In genomic region chr5:103816718-103817117, GRCm38 (mm10) we compare ENCODE assay signal across 23 mouse cellular contexts.
DNase-seq lines count a peak whose midpoint lies in the region; ATAC-seq and TF ChIP-seq lines count a peak whose summit lies in the region.
"Had no signal": no experiment of that assay in that cellular context is flagged by ENCODE, and none has a peak within 500 bp of the region (broad histone marks: within the 10 kb centered on the region; RNA-seq: fewer than 3 reads in every experiment).

No protein-coding gene starts in this region.

- TF ChIP-seq CTCF in gastrocnemius, adult 2 months (IDR thresholded peaks at IDR 0.05): no peak
- TF ChIP-seq CTCF in Patski (IDR thresholded peaks at IDR 0.05): no peak

- intact Hi-C loops in gastrocnemius, adult 2 months (cut with DNase I): loop anchor here (1.0 to 10.0 kb wide), 3 partner anchors 36 to 136 kb away; no protein-coding TSS in a partner anchor

- ATAC-seq in Patski: peak; percentile 74
- ATAC-seq: activated CD4-positive, CD25-positive, alpha-beta regulatory T cell, adult 4 months; forebrain, embryonic 14.5 days; forebrain, embryonic 16.5 days had no signal

- in situ Hi-C loops in Patski (cut with MboI; ENCODE audit: low pct_unique_long_range_greater_than_20kb): no loop called here

- POLR2A ChIA-PET in Patski (lab: Charles Lee): interaction anchor here (0.5 to 1.1 kb wide), 2 partner anchors 38 to 81 kb away, joined by 3 to 6 read pairs; no protein-coding TSS in a partner anchor

- no peak overlapping the region for H3K4me3 ChIP-seq in gastrocnemius, adult 2 months
- H3K4me3 ChIP-seq: embryonic facial prominence, embryonic 13.5 days; embryonic facial prominence, embryonic 15.5 days; erythroblast, embryonic 14.5 days; forebrain, embryonic 10.5 days; forebrain, embryonic 12.5 days had no signal

- no peak for DNase-seq in gastrocnemius, adult 2 months
- DNase-seq in gastrocnemius, adult 8-10 months (ENCODE audit: low spot score in 2 of 2): no peak
- peak; percentile 25 for DNase-seq in 3T3-L1 (ENCODE audit: low read depth, low spot score)
- DNase-seq in Patski (ENCODE audit: low read depth, low spot score): peak; percentile 56
- no peak for DNase-seq in cerebellum, postnatal 10 days
- DNase-seq: adrenal gland, adult 8-10 months; adrenal gland, postnatal 14 days; adrenal gland, postnatal 36 days; cerebellum, adult 11-12 months; cerebellum, adult 2 months; cerebellum, adult 9-10 months; cerebellum, postnatal 14 days; cerebellum, postnatal 36 days; embryo, embryonic 11 days had no signal

- H3K27ac ChIP-seq in gastrocnemius, adult 2 months: peak overlapping the region; percentile 62; the same call in 1 of the 2 replicates
- H3K27ac ChIP-seq: embryonic facial prominence, embryonic 13.5 days; embryonic facial prominence, embryonic 15.5 days; forebrain, embryonic 10.5 days; forebrain, embryonic 12.5 days had no signal

- CTCF ChIA-PET in Patski (lab: Charles Lee): interaction anchor here (0.8 to 3.9 kb wide), 22 partner anchors 10 to 139 kb away, joined by 3 to 20 read pairs (median 4); partner anchors contain the start of gene Aff1

- no peaks in the 10 kb centered on the region for H3K27me3 ChIP-seq in Patski
- H3K27me3 ChIP-seq: CH12.LX; embryonic facial prominence, embryonic 13.5 days; embryonic facial prominence, embryonic 15.5 days; forebrain, embryonic 12.5 days had no signal

Comparison
In these comparisons a context has a peak if more than half of its experiments do, and no peak if none do; other contexts are left out.
1. DNase-seq: peak in 3T3-L1 (single experiment) and Patski (single experiment); none in gastrocnemius, adult 2 months (single experiment), gastrocnemius, adult 8-10 months (0 of 2) and cerebellum, postnatal 10 days (0 of 2).